Mouse (Mus musculus) lung, adult 18-20 months (tissue): Measurements from ENCODE around the gene Fzd5.

ENCODE experiments used
- DNase-seq, 2 experiments: peaks; one replicate each; pipeline ENCODE4 v3.0.0; 2022; ENCODE audit warnings: mixed read lengths in 2 of 2

Fzd5 gene

DNA sequence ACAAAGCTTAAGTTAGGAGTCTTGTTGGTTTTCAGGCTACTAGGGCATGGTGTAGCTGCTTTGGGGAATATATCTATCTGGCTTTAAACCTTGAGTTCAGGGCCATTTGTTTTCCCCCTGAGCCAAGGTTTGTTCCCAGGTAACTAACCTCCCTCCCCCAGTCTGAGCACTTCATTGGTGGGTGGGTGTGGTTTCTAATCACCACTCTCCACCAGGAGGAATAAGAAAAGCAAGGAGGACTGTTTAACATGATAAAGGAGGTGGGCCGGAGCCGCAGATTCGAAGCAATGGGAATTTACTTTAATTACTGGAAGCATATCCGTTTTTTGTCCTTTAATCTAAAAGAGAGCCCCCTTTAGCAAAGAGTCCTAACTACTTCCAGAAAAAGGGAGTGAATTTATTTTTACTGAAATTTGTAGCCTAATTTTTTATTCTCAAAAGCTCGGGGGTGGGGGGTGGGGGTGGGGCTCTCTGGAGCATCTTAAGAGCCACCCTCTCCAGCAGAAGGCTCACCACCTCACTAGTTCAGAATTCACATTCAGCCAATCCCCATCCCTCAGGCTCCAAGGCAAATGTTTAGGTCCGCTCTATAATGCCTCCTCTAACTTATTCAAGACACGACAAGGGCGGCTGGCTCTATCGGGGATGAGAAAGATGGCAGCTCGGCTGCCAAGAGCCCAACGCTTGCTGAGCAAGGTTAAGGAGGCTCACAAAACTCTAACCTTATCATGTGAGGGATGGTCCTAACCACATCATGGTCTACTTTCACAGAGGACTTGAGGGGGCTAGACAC is 3.9 kb downstream of the Fzd5 start:
- peak in 1 of 2 experiments; percentile 33 for DNase-seq

DNA sequence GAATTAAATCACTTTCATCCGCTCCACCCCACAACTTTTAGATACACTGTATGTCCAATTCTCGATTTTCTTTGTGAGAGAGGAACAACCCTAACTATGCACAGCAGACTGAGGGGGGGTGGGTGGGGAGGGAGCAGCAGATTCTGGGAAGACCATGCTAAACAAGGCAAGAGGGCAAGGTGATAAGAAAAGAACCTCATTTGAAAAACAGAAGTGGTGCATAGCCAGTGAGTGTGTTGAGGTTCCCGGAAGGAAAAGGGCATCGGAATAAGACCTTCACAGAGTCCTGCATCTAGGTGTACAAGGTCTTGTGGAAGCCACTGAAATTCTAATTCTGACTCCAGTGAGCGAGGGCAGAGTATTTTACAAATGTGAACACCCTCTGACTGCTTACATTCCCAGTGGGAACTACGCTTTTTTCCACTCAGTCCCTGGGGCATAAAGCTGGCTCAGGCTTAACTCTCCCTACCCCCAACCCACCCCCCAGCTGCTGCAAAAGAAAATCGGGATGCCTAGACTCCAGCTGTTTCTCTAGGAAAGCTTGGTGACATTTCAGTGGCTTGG is 4.8 kb downstream of the Fzd5 start:
- no peak for DNase-seq

DNA sequence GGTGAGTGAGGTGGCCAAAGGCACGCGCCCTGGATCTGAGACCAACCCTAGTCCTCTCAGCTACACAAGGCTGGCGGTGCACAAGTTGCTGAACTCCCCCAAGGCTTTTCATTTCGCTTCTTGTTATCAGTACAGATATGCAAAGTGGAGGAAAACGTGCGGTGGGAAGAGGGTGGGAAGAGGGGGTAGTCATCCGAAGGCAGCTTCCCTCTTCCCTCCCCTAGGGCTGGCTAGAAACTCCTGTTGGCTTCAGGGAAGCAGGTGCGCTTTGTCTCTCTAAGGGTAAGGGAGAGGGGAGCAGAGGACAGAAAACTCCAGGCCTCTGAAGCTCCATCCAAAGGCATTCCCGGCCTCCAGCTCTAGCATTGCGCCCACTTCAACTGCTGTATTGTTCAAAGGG is 5.4 kb downstream of the Fzd5 start:
- no peak for DNase-seq

DNA sequence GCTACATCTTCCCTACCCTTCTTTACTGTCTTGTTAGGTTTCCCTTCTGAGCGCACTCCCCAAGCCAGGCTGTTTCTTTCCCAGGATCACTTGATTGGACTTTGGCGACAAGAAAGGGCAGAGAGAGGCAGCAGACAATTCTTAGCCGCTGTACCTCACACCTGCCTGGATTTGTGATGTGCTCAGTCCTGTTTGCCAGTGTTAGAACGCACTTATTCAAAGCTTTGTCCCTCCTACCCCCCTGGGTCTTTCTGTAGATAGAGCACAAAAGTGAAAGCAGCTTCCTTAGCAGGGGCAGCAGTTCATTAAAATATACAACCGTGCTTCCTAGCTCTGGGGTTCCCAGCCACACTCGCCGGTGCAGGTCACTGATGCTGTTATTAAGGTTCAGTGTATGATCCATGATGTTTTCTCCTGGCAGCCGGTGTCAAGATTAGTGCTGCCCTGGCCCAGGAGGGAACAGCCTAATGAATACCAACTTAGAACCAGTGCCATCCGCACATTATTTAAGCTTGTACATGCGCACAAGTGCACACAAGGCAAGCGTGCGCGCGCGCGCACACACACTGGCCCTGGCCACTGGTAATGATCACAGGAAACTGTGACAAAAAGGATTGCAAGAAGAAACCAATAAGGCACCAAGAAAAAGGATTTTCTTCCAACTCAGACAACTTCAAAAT is 6.1 kb downstream of the Fzd5 start:
- no peak for DNase-seq

DNA sequence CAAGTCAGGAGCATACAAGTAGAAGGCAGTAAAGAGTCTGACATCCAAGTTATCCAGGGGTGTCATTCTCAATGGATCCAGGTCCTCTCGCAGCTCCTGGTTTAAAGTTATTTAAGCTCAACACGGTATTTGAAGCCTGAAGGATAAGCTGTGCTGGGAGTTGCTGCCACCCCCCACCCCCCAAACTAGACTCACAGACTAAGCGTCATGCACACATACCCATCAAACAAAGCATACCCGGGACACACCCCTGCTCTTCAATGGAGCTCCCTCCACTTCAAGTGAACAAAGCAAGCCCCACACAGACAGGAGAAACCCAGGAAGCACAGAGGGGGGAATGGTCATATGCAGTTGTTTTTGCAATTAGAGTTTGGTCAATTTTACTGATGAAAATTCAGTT is 7.5 kb downstream of the Fzd5 start:
- DNase-seq, result no peak

DNA sequence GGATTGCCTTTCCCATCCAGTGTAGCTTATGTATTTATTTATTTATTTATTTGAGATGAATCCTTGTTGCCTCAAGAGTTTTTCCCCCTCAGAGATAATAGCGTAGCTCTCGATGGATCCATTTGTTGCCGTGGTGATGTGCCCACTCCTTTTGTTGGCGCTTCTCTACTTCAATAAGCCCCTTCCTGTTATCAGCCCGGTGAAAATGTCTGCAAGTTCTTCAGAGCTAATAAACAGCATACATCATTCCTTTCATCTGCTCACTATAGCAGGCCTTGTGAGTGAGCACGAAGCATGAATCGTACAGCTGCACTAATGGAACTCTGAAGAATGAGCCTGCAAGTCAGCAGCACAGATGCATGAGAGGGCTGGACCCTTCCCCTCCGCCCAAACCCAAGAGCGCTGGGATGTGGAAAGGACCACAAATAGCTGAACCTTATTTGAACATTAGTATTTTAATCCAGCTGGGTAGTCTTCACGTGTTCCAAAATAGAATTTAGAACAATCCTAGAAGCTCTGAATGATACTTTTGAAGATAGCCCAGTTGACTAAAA is 16.4 kb downstream of the Fzd5 start:
- no peak for DNase-seq

DNA sequence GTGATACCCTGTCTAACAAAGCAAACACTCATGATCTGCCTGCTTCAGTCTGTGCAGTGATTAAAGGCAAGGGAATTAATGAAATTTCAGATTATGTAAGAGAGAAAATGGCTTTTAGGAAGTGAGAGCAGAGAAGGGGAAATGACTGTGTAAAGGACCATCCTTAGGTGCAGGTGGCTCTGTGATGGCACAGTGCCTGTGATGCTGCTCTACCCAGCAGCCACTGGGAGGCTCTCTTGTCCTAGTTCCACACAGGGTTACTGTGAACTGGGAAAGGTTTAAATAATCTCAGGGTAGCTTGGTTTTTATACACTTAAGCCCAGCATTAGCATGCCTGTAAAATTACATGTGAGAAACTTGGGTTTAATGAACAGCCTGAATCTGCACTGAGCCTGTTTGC is 20.0 kb downstream of the Fzd5 start:
- DNase-seq, result peak; percentile 51 to 67

DNA sequence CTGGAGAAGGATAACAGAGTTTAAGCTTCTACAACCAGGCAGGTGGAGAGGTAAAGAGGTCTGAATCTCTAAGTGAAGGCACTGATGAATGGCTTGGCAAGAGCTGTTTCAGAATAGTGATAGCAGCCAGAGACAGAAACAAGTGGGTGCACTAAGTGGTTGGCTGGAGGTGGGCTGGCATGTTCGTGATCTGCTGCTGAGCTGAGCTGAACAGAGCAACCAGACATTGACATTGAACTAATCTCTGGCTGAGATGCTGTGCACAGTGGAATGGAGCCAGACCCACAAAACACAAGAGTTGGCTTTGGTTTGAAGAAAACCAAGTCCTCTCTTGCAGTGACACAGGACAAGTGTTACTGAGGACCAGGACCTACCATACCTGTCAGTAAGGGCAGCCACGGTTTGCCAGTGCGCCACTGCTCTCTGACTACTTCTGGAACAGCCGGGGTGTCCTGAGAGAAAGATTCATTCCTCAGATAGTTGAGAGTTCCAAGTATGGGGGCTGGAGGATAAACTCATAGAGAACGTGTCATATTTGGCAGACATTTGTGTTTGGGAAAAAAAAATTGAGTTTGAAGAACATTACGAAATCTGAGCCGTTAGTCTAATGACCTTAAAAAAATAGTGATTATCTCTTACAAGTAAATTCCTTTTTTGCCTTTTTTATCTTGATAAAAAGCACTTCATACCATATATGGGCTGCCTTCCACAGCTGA is 20.8 kb downstream of the Fzd5 start:
- no peak for DNase-seq

DNA sequence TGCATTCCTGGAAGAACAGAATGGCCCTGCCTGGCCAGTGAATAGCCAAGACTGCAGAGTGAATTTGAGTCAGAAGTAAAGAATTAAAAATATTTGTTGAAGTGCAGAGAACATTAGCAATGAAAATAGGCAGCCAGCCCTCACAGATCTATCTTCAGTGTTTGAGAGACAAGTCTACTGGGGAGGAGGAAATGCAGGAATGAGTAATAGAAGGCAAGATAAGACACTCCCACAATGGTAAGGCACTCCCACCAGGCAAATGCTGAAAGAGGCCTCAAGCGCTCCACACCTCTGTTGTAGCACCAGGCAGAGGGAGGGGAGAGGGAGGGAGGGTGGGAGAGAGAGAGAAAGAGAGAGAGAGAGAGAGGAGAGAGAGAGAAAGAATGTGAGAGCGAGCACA is 22.1 kb downstream of the Fzd5 start:
- peak; percentile 18 to 25 for DNase-seq

DNA sequence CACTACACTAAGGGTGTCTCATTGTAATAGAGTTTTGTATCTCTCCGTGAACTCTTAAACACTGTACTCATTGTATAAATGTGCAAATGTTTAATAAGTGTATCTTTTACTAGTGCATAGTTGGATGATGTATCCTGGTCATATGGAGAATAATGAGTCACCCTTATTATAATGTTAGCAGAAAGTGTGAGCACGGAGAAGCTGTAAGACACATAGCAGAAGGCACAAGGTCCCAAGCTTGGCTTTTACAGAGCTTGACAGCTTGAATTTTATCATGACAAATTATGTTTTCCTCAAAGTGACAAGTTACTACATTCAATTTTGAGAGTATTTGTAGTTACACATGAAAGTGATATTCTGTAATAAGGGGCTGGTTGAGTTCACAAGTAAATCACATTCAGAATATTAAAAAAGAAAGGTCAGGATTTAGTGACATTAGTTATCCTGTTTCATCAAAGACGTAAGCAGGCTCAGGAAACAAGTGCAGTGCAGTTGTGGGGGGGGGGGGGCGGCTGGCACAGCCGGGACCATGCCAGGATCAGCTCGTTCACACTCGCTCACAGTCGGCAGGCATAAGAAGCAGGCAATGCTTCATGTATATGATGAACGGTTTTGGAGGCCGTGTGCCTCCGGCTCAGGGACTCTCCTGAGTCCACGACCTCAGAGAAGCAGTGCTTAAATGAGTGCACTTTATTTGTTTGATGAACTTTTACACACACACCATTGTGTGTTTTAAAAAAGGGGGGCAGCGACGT is 25.4 kb downstream of the Fzd5 start:
- no peak for DNase-seq

DNA sequence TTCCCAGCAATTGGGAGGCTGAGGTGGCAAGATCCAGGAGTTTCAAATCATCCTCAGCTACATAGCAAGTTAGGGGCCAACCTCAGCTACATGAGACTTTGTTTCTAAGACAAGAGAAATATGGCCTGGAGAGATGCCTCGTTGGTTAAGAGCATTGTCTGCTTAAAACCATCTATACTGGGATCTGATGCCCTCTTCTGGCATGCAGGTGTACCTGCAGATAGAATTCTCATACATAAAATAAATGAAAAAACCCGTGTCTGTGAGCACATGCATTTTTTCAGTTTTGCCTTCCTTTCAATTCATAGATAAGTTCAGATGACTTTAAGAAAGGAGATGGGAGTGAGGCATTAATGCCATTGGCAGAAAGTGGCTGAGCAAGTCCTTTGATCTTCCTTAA is 27.7 kb downstream of the Fzd5 start:
- no peak for DNase-seq

DNA sequence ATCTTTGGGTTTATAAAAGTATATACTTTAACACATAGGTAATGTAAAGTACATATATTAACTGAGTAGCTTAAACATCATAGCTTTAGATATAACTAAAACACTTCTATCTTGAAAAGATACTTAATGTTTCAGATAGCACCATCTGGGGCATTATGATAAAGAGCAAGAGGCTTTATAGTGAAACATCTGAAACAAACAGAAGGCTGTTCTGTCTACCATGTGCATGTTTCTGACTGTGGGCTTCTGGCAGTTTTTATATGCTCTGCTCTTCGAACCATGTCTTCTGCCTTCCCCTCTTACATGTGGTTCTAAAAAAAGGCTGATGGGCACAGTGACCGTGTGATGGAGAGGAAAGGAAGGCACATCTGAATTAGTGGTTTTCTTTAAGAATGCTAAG is 30.9 kb downstream of the Fzd5 start:
- DNase-seq, result no peak

DNA sequence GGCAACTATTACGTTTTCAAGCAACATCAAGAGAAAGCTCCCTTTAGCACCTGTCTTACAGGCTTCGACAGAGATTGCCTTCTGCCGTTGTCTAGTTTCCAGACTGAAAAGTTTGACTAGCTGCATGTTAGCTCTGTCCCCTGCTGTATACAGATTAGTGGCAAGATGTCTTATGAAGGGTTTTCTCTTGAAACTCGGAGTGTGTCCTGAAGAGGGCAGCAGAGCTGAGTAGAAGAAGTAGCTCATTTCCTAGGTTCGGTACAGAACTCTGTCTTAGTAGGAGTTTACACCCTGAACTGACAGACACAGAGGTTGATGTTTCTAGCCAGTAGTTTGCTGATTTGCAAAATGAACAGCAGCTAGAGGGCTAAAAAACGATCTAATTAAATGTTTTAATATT is 32.3 kb downstream of the Fzd5 start:
- peak; percentile 60 to 73 for DNase-seq

DNA sequence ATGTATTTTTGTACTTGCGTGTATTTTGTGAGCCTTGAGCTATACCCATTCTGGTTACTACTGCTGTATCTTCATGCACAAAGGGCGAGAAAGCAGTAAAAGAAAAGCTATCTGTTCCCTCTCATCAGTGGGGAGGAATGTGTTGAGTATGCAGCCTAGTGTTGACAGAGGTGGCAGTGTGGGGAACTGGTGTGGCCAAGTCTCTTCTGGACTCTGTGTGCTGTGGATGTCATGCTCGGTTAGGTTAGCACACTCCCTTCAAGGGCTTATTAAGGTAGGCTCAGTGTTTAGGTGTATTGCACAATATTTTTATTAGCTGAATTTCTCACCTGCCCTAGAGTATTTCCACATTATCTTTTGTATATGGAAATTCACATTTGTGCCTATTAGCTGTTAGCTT is 35.8 kb downstream of the Fzd5 start:
- no peak for DNase-seq

DNA sequence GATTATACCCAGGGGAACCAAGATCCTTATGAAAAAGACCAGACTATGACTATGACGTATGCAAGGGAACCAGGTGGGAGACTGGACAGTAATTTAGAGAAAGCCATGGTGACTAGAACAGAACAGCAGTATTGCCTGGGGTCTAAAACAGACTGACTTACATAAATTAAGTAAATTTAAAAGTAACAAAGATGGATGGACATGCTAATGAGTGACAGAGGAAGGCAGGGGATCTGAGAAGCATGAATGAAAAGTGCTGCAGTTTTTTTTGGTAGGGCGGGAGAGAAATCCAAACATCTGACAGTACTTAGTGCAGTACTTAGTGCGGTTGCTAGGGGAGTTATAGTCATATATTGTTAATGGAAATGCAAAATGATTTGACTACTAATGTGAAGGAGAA is 42.4 kb downstream of the Fzd5 start:
- DNase-seq, result no peak

DNA sequence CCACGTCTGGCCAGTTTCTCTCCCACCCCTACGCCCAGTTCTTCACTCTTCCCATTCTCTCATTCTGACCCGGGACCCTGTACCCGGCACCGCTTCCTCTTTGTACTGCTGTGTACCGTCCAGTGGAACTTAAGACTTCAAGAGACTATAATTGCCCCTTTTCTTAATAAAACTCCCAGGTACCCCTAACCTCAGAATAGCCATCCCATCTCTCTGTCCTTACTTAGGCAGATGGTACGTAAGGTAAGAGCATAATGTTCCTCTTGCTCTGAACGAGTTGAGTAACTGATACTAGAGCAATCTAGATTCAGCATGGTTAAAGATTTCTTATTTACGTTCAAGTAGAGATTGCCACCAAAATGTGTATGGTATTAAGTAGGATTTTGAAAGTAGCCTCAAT is 46.0 kb downstream of the Fzd5 start:
- no peak for DNase-seq

DNA sequence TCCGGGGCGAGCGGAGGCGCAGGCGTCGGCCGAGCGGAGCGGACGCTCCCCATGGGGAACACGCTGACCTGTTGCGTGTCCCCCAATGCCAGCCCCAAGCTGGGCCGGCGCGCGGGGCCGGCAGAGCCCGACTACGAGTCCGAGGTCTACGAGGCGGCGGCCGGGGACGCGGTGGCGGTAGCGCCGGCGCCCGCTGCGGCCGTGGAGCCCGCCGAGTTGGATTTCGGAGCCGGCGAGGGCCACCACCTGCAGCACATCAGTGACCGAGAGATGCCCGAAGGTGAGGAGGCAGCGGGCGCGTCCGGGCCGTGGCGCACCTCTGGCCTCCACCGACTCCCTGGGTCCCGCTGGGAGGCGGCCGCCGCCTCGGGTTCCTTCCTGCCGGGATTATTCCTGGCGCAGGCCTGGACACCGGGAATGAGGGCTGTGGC is 46.4 kb downstream of the Fzd5 start:
- peak; percentile 47 for DNase-seq

DNA sequence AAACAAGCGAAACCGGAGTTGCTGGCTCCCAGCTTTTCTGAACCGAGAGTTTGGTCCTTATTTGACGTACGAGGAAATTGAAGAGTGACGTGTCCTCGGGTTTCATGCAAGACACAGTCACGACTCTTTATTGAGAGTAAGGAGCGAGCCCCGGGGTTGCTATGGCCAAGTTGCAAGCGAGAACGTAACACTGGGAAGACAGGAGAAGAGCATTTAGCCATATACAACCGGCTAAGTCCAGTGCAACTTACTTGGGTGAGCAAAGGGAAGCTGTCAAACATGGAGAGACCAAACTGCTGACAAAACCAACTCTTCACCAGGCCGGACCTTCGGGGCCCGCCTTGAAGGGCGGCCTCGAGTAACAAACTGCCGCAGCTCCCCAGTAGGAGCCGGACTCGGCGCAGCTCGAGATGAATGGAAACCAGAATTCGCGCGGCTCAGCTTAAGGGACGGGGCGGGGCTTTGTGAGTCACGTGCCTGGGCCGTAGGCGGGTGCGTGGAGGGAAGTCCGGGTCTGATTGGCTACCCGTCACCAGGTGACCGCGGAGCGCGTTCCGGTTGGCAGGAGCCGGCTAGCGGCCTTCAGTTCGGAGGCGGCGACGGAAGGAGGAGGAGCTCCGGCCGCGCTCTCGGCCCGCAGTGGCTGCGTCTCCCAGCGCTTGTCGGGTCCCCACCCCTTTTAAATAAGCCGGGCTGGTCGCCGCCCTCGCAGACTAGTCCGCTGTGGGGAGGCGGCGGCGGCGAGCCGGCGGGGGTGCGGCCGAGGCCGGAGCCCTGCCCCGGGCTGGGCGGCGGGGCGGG is 47.1 kb downstream of the Fzd5 start, which contains the start of gene Ccnyl1:
TSS of gene Ccnyl1 (plus strand) at position 243 of the 801 bp plus-strand sequence.
- DNase-seq, result peak; percentile 99

DNA sequence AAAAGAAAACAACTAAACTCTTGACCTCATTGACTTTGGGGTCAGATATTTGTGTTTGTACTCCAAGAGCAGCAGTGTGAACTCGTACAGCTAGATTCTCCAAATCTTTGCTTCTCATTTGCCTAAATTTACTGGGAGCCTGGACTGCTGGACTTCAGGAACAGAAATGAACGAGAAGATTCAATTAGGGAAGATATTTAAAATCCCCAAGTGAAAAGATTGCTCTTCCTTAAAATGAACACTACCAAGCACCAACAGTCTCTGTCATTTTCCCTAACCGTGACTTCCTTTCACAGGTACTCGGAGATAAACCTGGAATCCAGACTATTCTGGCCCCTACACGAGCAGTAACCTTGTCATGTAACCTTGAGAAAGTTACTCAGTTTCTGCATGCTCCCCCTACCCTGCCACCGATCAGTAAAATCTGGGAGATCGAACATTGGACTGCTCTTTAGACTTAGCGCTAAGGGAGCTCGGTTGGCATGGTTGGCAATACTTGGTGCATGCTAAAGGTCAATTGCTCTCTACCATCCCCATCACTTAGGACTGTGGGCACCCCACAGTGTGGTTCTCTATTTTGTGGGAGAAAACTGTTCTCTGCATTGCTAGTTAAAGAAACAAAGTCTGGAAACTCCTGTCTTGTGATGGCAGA is 47.9 kb downstream of the Fzd5 start:
- no peak for DNase-seq

DNA sequence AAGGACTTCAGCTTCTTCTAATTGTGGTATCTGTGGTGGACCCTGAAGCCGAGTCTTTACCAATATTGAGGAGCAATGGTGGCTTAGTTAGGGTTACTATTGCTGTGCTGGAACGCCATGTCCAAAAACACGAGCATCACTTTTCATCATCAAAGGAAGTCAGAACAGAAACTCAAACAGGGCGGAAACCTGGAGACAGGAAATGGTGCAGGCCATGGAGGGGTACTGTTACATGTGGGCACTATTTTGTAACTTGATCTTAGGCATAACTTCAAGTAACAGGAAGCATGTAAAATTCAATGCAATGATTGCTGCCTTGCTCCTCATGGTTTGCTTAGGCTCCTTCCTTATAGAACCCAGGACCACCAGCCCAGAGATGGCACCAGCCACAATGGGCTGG is 49.5 kb downstream of the Fzd5 start:
- no peak for DNase-seq

DNA sequence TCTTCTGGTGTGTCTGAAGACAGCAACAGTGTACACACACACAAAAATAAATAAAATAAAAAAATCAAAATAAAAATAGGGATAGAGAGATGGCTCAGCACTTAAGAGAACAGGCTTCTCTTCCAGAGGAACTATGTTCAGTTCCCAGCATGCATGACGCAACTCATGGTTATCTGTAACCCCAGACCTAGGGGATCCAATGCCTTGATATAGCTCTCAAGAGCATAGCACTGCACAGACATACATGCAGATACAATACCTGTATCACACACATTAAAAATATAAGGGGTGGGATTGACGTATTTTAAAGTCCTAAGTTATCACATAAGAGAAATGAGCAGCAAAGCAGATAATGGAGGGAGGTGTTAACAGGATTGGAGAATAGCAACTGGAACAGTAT is 53.1 kb downstream of the Fzd5 start:
- DNase-seq, result no peak
